Mouse (Mus musculus) lung, adult 2 months (tissue): ENCODE data around the gene Olfr54.

Experiments used
- CTCF ChIP-seq: fragments of 200-500 bp; IDR thresholded peaks from 2 replicates; pipeline ENCODE4 v1.5.1; 2011; ENCODE audit warnings: mild to moderate bottlenecking, low read length, control low read depth; ENCODE audit not compliant: insufficient read depth
- POLR2A ChIP-seq: fragments of 200-500 bp; IDR thresholded peaks from 2 replicates; pipeline ENCODE4 v1.6.1; 2011; ENCODE audit warnings: low read depth, mild to moderate bottlenecking, control low read depth, low read length, borderline replicate concordance; ENCODE audit errors: extremely low read depth

GRCm38 (mm10) chr11:51059640-51060039 lies 45.6 kb downstream of the Olfr54 start:
- no peak for TF ChIP-seq CTCF
- TF ChIP-seq POLR2A = no peak
